Mouse (Mus musculus) common myeloid progenitor, adult 5-6 weeks (primary cell): Measurements from ENCODE around the gene Ncoa7. TPM values are rescaled to one million over a fixed set of nuclear protein-coding genes. Genes with fewer than 3 reads are reported as not detected.
"Not testable (repeated sequence)": the region's sequence is repeated elsewhere in the genome, so short reads cannot be mapped to it uniquely, and the experiment has no call there.

Experiments used
- ATAC-seq: replicated peaks from 2 replicates; pipeline ENCODE4 v1.8.0; 2016; ENCODE audit warnings: low read depth, mild to moderate bottlenecking, moderate TSS enrichment, inconsistent platforms; ENCODE audit not compliant: poor library complexity, severe bottlenecking
- total RNA-seq: library from RNA; stranded (forward); fragments of 200-1000, 187-1606 nt; gene quantifications from 2 replicates; pipeline ENCODE4 v1.2.3, GENCODE M21; 2017

Ncoa7 gene
- total RNA-seq, 1 experiment from 2014 or later, result 28.8 TPM

GRCm38 (mm10) chr10:30789521-30789920 lies 13.6 kb downstream of the Ncoa7 start:
- no peak for ATAC-seq

- no peak for ATAC-seq
These were observed 14.8 kb downstream of the Ncoa7 start for GRCm38 (mm10) chr10:30788340-30788721.

- peak; percentile 79 for ATAC-seq
These were observed 15.3 kb downstream of the Ncoa7 start for GRCm38 (mm10) chr10:30787684-30788339.

GRCm38 (mm10) chr10:30786103-30786754 lies 16.9 kb downstream of the Ncoa7 start:
- ATAC-seq, result peak; percentile 62

- ATAC-seq, result not testable (repeated sequence)
These were observed 22.2 kb downstream of the Ncoa7 start for GRCm38 (mm10) chr10:30780921-30781320.

- ATAC-seq, result peak; percentile 52; the same call in 1 of the 2 replicates
These were observed 24.9 kb downstream of the Ncoa7 start for GRCm38 (mm10) chr10:30778240-30778639.

GRCm38 (mm10) chr10:30775987-30776386 lies 27.1 kb downstream of the Ncoa7 start:
- no peak for ATAC-seq

- no peak for ATAC-seq
These were observed 27.6 kb downstream of the Ncoa7 start for GRCm38 (mm10) chr10:30775568-30775967.

- no peak for ATAC-seq
These were observed 28.7 kb downstream of the Ncoa7 start for GRCm38 (mm10) chr10:30774396-30774795.

GRCm38 (mm10) chr10:30773181-30773580 lies 29.9 kb downstream of the Ncoa7 start:
- ATAC-seq, result no peak

GRCm38 (mm10) chr10:30771417-30772158 lies 31.5 kb downstream of the Ncoa7 start:
- no peak for ATAC-seq

GRCm38 (mm10) chr10:30768820-30769219 lies 34.3 kb downstream of the Ncoa7 start:
- ATAC-seq, result no peak

- no peak for ATAC-seq
These were observed 34.9 kb downstream of the Ncoa7 start for GRCm38 (mm10) chr10:30768250-30768649.

- ATAC-seq, result peak; percentile 98
These were observed 39.9 kb downstream of the Ncoa7 start for GRCm38 (mm10) chr10:30763179-30763770.

GRCm38 (mm10) chr10:30762284-30762964 lies 40.7 kb downstream of the Ncoa7 start:
- ATAC-seq, result no peak

GRCm38 (mm10) chr10:30759360-30760147 lies 43.6 kb downstream of the Ncoa7 start:
- ATAC-seq, result no peak

- no peak for ATAC-seq
These were observed 47.1 kb downstream of the Ncoa7 start for GRCm38 (mm10) chr10:30756064-30756463.

- ATAC-seq, result peak; percentile 83
These were observed 48.2 kb downstream of the Ncoa7 start for GRCm38 (mm10) chr10:30754825-30755457.

- no peak for ATAC-seq
These were observed 49.0 kb downstream of the Ncoa7 start for GRCm38 (mm10) chr10:30754082-30754481.
